Mouse (Mus musculus) heart, embryonic 15.5 days (tissue): ENCODE measurements around the gene Lin7b. TPM values are rescaled to one million over a fixed set of nuclear protein-coding genes. Genes with fewer than 3 reads are reported as not detected.

Source experiments
- ATAC-seq: fragments of 200-750 bp; cut with Nextera tagmentation; replicated peaks from 2 replicates; pipeline ENCODE4 v1.8.0; 2017; ENCODE audit warnings: low read depth, moderate TSS enrichment; ENCODE audit not compliant: insufficient number of reproducible peaks, insufficient read depth, low FRiP score
- H3K27ac ChIP-seq: fragments of 300-500 bp; sonication (generic); 2 replicates; pipeline ENCODE4 v1.5.1; 2015; ENCODE audit warnings: mild to moderate bottlenecking, inconsistent platforms
- H3K27me3 ChIP-seq: fragments of 300-500 bp; sonication (generic); 2 replicates; pipeline ENCODE4 v1.6.1; 2015; ENCODE audit warnings: inconsistent platforms
- H3K36me3 ChIP-seq: fragments of 300-500 bp; sonication (generic); 2 replicates; pipeline ENCODE4 v1.6.1; 2015; ENCODE audit warnings: mild to moderate bottlenecking, inconsistent platforms
- H3K4me1 ChIP-seq: fragments of 300-500 bp; sonication (generic); replicated peaks from 2 replicates; pipeline ENCODE4 v1.6.1; 2015; ENCODE audit warnings: inconsistent platforms
- H3K4me2 ChIP-seq: fragments of 300-500 bp; sonication (generic); 2 replicates; pipeline ENCODE4 v1.6.1; 2015; ENCODE audit warnings: inconsistent platforms, mild to moderate bottlenecking, moderate library complexity
- H3K4me3 ChIP-seq: fragments of 300-500 bp; sonication (generic); 2 replicates; pipeline ENCODE4 v1.5.1; 2015; ENCODE audit warnings: mild to moderate bottlenecking, inconsistent platforms
- H3K9ac ChIP-seq: fragments of 300-500 bp; sonication (generic); 2 replicates; pipeline ENCODE4 v1.6.1; 2015; ENCODE audit warnings: mild to moderate bottlenecking, inconsistent platforms
- H3K9me3 ChIP-seq: fragments of 300-500 bp; sonication (generic); replicated peaks from 2 replicates; pipeline ENCODE4 v1.6.1; 2016; ENCODE audit warnings: inconsistent platforms
- WGBS: fragments of 180-500 bp; shearing (Covaris S2); methylation state at CpG from one replicate; pipeline ENCODE4 v1.1.7; 2015; ENCODE audit warnings: mixed read lengths; 5-methylcytosine and 5-hydroxymethylcytosine counted together
- polyA plus RNA-seq: library from polyadenylated mRNA; unstranded; fragments of >200 nt; fragmentation: Nextera tagmentation; extraction: Ambion mirVana; gene quantifications from 2 replicates; pipeline ENCODE4 v1.2.1, GENCODE M21; 2015

The Lin7b gene
- polyA plus RNA-seq, 1 experiment from 2014 or later = 1.2 TPM

DNA sequence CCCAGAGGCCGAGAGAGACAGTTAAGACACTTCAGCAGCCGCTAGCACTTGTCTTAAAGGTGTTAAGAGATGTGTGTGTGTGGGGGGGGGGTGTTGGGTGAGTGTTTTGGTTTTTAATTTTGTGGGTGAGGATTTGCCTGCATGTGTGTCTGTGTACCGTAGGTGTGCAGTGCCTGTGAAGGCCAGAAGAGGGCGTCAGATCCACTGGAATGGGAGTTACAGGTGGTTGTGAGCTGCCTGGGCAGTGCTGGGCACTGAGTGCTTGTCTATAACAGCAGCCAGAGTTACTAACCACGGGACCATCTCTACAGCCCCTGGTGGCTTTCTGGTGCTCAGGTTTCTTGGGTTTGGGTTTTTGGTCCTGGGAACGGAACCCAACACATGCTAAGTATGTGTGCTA lies 38.9 kb downstream of the Lin7b start:
- H3K27me3 ChIP-seq = no peaks in the 10 kb centered on the region
- 72% methylated on average over 6 of the region's 6 CpGs for WGBS
- H3K4me3 ChIP-seq = no peak overlapping the region
- no peak overlapping the region for H3K4me2 ChIP-seq
- H3K9ac ChIP-seq = no peak overlapping the region
- H3K9me3 ChIP-seq = no peaks in the 10 kb centered on the region
- H3K36me3 ChIP-seq = peaks cover under 1% of the 10 kb centered on the region; the same call in 1 of the 2 replicates
- ATAC-seq = no peak
- H3K27ac ChIP-seq = no peak overlapping the region
- H3K4me1 ChIP-seq = peaks cover 48% of the 10 kb centered on the region

DNA sequence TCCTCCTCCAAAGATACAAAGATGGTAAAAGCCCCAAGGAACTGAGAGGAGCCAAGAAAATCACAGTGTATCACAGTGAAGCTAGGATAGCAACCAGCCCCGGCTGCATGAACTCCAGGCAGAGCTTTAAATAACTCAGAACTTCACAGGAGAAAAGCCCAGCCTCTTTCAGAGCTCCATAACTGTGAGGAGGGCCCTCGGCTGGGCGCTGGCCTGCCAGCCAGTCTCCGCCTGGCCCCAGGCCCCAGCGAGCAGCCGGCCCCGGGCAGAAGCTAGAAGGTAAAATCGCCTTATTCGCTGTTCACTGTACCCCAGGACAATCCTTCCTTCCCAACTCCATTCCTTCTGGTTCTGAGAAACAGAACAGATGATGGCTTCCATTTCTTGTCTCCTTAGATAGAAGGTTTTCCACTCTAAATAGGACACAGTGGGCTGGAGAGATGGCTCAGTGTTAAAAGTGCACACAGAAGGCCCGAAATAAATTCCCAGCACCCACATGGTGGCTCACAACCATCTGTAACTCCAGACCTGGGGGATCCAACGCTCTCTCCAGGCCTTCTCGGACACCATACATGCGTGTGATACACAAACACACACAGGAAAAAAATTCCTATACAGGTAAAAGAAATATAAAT lies 41.4 kb downstream of the Lin7b start:
- H3K4me1 ChIP-seq = peaks cover 28% of the 10 kb centered on the region
- H3K4me3 ChIP-seq = no peak overlapping the region
- no peaks in the 10 kb centered on the region for H3K27me3 ChIP-seq
- peaks cover 20% of the 10 kb centered on the region for H3K36me3 ChIP-seq
- peak overlapping the region; percentile 87 for H3K27ac ChIP-seq
- peak overlapping the region; percentile 31 for H3K4me2 ChIP-seq
- no peak for ATAC-seq
- no peak overlapping the region for H3K9ac ChIP-seq
- no peaks in the 10 kb centered on the region for H3K9me3 ChIP-seq
- 53% methylated on average over 13 of the region's 13 CpGs for WGBS

DNA sequence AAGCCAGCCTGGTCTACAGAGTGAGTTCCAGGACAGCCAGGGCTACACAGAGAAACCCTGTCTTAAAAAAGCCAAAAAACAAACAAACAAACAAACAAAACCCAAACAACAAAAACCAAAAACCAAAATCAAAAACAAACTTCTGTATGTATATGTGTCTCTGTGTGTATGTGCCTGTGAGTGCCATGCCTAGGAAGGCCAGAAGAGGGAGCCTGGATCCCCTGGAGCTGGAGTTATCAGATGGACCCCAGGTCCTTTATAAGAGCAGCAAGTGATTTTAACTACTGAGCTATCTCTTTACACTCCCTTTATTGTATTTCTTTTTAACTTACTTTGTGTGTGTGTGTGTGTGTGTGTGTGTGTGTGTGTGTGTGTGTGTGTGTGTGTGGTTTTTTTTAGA lies 44.6 kb downstream of the Lin7b start:
- no peak for ATAC-seq
- Histone ChIP-seq H3K9me3 (no peaks in the 10 kb centered on the region), H3K27me3 (no peaks in the 10 kb centered on the region), H3K36me3 (peaks cover 31% of the 10 kb centered on the region), H3K4me3 (no peak overlapping the region), H3K9ac (no peak overlapping the region), H3K4me1 (peaks cover 9% of the 10 kb centered on the region), H3K27ac (no peak overlapping the region), H3K4me2 (no peak overlapping the region)

DNA sequence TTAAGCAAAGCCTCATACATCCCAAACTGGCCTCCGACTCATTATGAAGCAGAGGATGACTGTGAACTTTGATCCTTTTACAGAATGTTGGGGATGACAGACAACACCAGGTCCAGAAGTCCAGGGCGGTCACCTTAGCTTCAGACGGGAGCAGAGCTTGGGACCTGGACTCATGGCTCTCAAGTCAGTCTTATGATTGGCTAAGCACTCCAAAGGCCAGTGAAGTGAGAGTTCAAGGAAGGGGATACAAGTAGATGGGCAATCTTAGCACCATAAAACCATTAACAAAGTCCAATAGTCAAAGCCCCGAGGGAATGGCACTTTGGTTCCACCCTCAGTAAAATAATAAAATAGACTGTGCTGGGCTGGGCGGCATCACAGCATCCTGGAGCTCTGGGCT lies 47.3 kb downstream of the Lin7b start:
- Histone ChIP-seq H3K4me1 (peaks cover 3% of the 10 kb centered on the region; the same call in 1 of the 2 replicates), H3K36me3 (peaks cover 43% of the 10 kb centered on the region), H3K4me3 (no peak overlapping the region), H3K27me3 (no peaks in the 10 kb centered on the region), H3K9ac (no peak overlapping the region), H3K4me2 (no peak overlapping the region), H3K9me3 (no peaks in the 10 kb centered on the region), H3K27ac (no peak overlapping the region)
- no peak for ATAC-seq
- WGBS = 85% methylated on average over 5 of the region's 5 CpGs

DNA sequence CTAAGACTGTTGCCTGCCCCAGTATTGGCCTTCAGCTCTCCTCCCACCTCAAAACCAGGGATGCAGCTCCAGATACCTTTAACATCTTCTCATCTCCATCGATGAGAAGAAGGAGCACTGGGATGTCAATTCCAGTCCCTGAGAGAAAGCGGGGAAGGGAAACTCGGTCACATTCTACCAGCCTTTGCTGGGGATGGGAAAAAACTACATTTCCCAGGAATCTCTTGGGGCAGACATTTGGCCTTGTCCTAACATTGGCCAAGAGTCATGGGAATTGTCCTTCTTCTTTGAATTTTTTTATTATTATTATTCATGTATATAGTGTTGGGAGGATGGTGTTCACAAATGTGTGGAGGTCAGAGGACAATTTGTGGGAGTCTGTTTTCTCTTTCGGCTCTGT lies 48.1 kb downstream of the Lin7b start:
- Histone ChIP-seq H3K9me3 (no peaks in the 10 kb centered on the region), H3K27ac (no peak overlapping the region), H3K36me3 (peaks cover 47% of the 10 kb centered on the region), H3K4me2 (no peak overlapping the region), H3K27me3 (no peaks in the 10 kb centered on the region), H3K4me1 (no peaks in the 10 kb centered on the region), H3K9ac (no peak overlapping the region), H3K4me3 (no peak overlapping the region)
- no peak for ATAC-seq
- WGBS = 81% methylated on average over 4 of the region's 4 CpGs

Other genes starting within 250 kb of the Lin7b start
- gene Rps11, start 246.1 kb downstream of the Lin7b start, polyA plus RNA-seq = 794 and 808 TPM in 2 replicates
- 697 and 762 TPM in 2 replicates for gene Rpl13a, start 241.8 kb downstream of the Lin7b start, polyA plus RNA-seq
- 0.22 TPM in 1 of 2 replicates, not detected in the other for gene Gm45713, start 234.4 kb downstream of the Lin7b start, polyA plus RNA-seq
- 1.5 and 2.2 TPM in 2 replicates for gene Flt3l, start 234.2 kb downstream of the Lin7b start, polyA plus RNA-seq
- gene Pih1d1, start 216.3 kb downstream of the Lin7b start, polyA plus RNA-seq = 76.5 and 77.3 TPM in 2 replicates
- 26.4 and 40.4 TPM in 2 replicates for gene Aldh16a1, start 216.0 kb downstream of the Lin7b start, polyA plus RNA-seq
- gene Slc17a7, start 206.6 kb downstream of the Lin7b start, polyA plus RNA-seq = 2.7 and 3.5 TPM in 2 replicates
- 0.10 TPM in 1 of 2 replicates, not detected in the other for gene Gfy, start 191.0 kb downstream of the Lin7b start, polyA plus RNA-seq
- gene Pth2, start 189.6 kb downstream of the Lin7b start, polyA plus RNA-seq = not detected in 2 replicates
- 0.53 and 0.80 TPM in 2 replicates for gene Ccdc155, start 165.7 kb downstream of the Lin7b start, polyA plus RNA-seq
- 0.90 and 1.2 TPM in 2 replicates for gene Dkkl1, start 158.4 kb downstream of the Lin7b start, polyA plus RNA-seq
- 89.0 and 106 TPM in 2 replicates for gene Tead2, start 154.8 kb downstream of the Lin7b start, polyA plus RNA-seq
- 2.4 and 8.3 TPM in 2 replicates for gene Cd37, start 131.5 kb downstream of the Lin7b start, polyA plus RNA-seq
- gene Slc6a16, start 129.5 kb downstream of the Lin7b start, polyA plus RNA-seq = 0.11 and 0.18 TPM in 2 replicates
- not detected in 2 replicates for gene Slc6a21, start 93.1 kb downstream of the Lin7b start, polyA plus RNA-seq
- 12.7 and 15.8 TPM in 2 replicates for gene Trpm4, start 36.8 kb downstream of the Lin7b start, polyA plus RNA-seq
- 25.2 and 26.4 TPM in 2 replicates for gene Hrc, start 35.3 kb downstream of the Lin7b start, polyA plus RNA-seq
- gene Ppfia3, start 3.6 kb downstream of the Lin7b start, polyA plus RNA-seq = 1.6 and 2.1 TPM in 2 replicates
- 123 and 146 TPM in 2 replicates for gene Snrnp70, start 25.2 kb upstream of the Lin7b start, polyA plus RNA-seq
- 0.33 and 0.58 TPM in 2 replicates for gene Kcna7, start 35.1 kb upstream of the Lin7b start, polyA plus RNA-seq
- 0.81 and 1.6 TPM in 2 replicates for gene Ntf5, start 43.1 kb upstream of the Lin7b start, polyA plus RNA-seq
- gene Lhb, start 50.2 kb upstream of the Lin7b start, polyA plus RNA-seq = not detected in 2 replicates
- 111 and 113 TPM in 2 replicates for gene Gys1, start 64.3 kb upstream of the Lin7b start, polyA plus RNA-seq
- gene Ruvbl2, start 67.5 kb upstream of the Lin7b start, polyA plus RNA-seq = 65.0 and 82.1 TPM in 2 replicates
- gene Ftl1, start 89.3 kb upstream of the Lin7b start, polyA plus RNA-seq = 3,328 and 3,965 TPM in 2 replicates
- gene Bax, start 96.3 kb upstream of the Lin7b start, polyA plus RNA-seq = 107 and 112 TPM in 2 replicates
- 0.28 and 1.3 TPM in 2 replicates for gene Tulp2, start 111.3 kb upstream of the Lin7b start, polyA plus RNA-seq
- not detected in 2 replicates for gene Gm45808, start 116.2 kb upstream of the Lin7b start, polyA plus RNA-seq
- gene Dhdh, start 118.2 kb upstream of the Lin7b start, polyA plus RNA-seq = 4.0 and 4.1 TPM in 2 replicates
- gene Nucb1, start 139.8 kb upstream of the Lin7b start, polyA plus RNA-seq = 144 and 177 TPM in 2 replicates
- 25.3 and 37.6 TPM in 2 replicates for gene Ppp1r15a, start 155.7 kb upstream of the Lin7b start, polyA plus RNA-seq
- 1.0 and 2.6 TPM in 2 replicates for gene Plekha4, start 155.7 kb upstream of the Lin7b start, polyA plus RNA-seq
- 0.24 and 0.82 TPM in 2 replicates for gene Hsd17b14, start 184.3 kb upstream of the Lin7b start, polyA plus RNA-seq
- gene Bcat2, start 199.6 kb upstream of the Lin7b start, polyA plus RNA-seq = 79.4 and 84.5 TPM in 2 replicates
- 0.13 and 1.2 TPM in 2 replicates for gene Fgf21, start 244.9 kb upstream of the Lin7b start, polyA plus RNA-seq
- 0.15 and 0.66 TPM in 2 replicates for gene Fut1, start 246.7 kb upstream of the Lin7b start, polyA plus RNA-seq